Mouse (Mus musculus) heart, adult 2 months (tissue): ENCODE results near the gene Grhl3.

ENCODE experiments used
- CTCF ChIP-seq: fragments of 200-600 bp; IDR thresholded peaks from 2 replicates; pipeline ENCODE4 v1.8.1; 2022; ENCODE audit warnings: antibody characterized with exemption, mild to moderate bottlenecking, moderate library complexity
- POLR2A ChIP-seq: fragments of 200-500 bp; IDR thresholded peaks from 2 replicates; pipeline ENCODE4 v1.6.1; 2011; ENCODE audit warnings: mild to moderate bottlenecking, low read depth, low read length, control low read depth; ENCODE audit not compliant: insufficient read depth

DNA sequence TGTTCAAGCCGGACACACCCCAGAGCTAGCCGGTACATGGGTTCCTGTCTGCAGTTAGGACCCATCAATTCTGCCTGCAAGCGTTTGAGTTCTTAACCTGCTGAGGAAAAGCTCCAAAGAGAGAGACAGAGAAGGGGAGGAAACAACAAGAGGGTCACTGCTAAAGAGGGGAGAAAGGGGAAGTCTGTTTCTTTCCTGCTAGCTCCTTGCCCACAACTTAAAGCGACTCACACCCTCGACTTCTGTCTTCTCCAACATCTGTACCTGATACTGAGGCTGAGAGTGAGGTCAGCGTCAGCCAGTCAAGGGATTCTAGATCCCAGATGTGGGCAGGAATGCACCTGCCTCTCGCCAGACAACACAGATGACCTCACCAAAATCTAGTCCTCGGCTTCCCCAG, 1.2 kb downstream of the Grhl3 start:
- TF ChIP-seq CTCF = no peak
- no peak for TF ChIP-seq POLR2A
